Mouse (Mus musculus) CH12.LX (cell line): Measurements from ENCODE around the gene Fitm2. TPM values are rescaled to one million over a fixed set of nuclear protein-coding genes. Genes with fewer than 3 reads are reported as not detected.

ENCODE experiments used
- DNase-seq: peaks from one replicate; pipeline ENCODE4 v3.0.0-alpha.2; 2013; ENCODE audit errors: extremely low read depth
- H3K27ac ChIP-seq: 2 replicates; pipeline ENCODE4 v1.5.1; 2012; ENCODE audit warnings: low read depth, mild to moderate bottlenecking, control low read depth, moderate library complexity; ENCODE audit not compliant: insufficient read depth
- H3K27me3 ChIP-seq: replicated peaks from 2 replicates; pipeline ENCODE3; 2012; ENCODE audit warnings: inconsistent platforms
- H3K36me3 ChIP-seq, 2 experiments: replicated peaks in 1 of 2; 2 replicates each; pipeline versions ENCODE3 to v1.6.1; 2012; ENCODE audit warnings: inconsistent platforms in 1 of 2, low read length in 1 of 2, mild to moderate bottlenecking in 1 of 2, mixed read lengths in 1 of 2, moderate library complexity in 1 of 2; ENCODE audit not compliant: control insufficient read depth in 1 of 2, insufficient read depth in 1 of 2
- H3K4me1 ChIP-seq, 2 experiments: 2 replicates each; pipeline ENCODE4 v1.6.1; 2012; ENCODE audit warnings: inconsistent platforms in 1 of 2, moderate library complexity in 1 of 2; ENCODE audit not compliant: insufficient read depth in 2 of 2, control insufficient read depth in 1 of 2
- H3K4me2 ChIP-seq: 2 replicates; pipeline ENCODE4 v1.6.1; 2012; ENCODE audit warnings: low read depth, mild to moderate bottlenecking, control low read depth; ENCODE audit not compliant: poor library complexity, insufficient read depth, severe bottlenecking
- H3K4me3 ChIP-seq, 3 experiments: fragments of 150-350 bp in 1 of 3; sonication (generic) in 1 of 3; replicated peaks in 1 of 3; 2 replicates each; pipeline versions ENCODE3 to v1.5.1; 2011 to 2012; ENCODE audit warnings: low read depth in 2 of 3, low read length in 2 of 3, mild to moderate bottlenecking in 2 of 3, moderate library complexity in 2 of 3, control low read depth in 1 of 3, improper control_type of control experiment in 1 of 3, inconsistent platforms in 1 of 3, mixed read lengths in 1 of 3; ENCODE audit not compliant: poor library complexity in 1 of 3
- H3K79me2 ChIP-seq: replicated peaks from 2 replicates; pipeline ENCODE4 v1.6.1; 2012; ENCODE audit warnings: mild to moderate bottlenecking, moderate library complexity; ENCODE audit not compliant: control insufficient read depth, poor library complexity, insufficient read depth, severe bottlenecking; ENCODE audit errors: extremely low read depth
- H3K9ac ChIP-seq: 2 replicates; pipeline ENCODE4 v1.6.1; 2012; ENCODE audit warnings: low read depth, mild to moderate bottlenecking, control low read depth, moderate library complexity; ENCODE audit not compliant: insufficient read depth
- H3K9me3 ChIP-seq: replicated peaks from 2 replicates; pipeline ENCODE3; 2012; ENCODE audit warnings: low read length, inconsistent platforms, mixed read lengths
- CHD1 ChIP-seq: IDR thresholded peaks from 2 replicates; pipeline ENCODE4 v1.6.1; 2012; ENCODE audit warnings: low read depth, low read length, improper control_type of control experiment, inconsistent platforms
- CHD2 ChIP-seq: IDR thresholded peaks from 2 replicates; pipeline ENCODE4 v1.6.1; 2011; ENCODE audit warnings: low read length, improper control_type of control experiment
- E2F4 ChIP-seq: IDR thresholded peaks from 2 replicates; pipeline ENCODE4 v1.6.1; 2011; ENCODE audit warnings: low read depth, low read length, improper control_type of control experiment; ENCODE audit not compliant: insufficient replicate concordance
- EP300 ChIP-seq: IDR thresholded peaks from 2 replicates; pipeline ENCODE4 v1.6.1; 2011; ENCODE audit warnings: low read length, improper control_type of control experiment
- ETS1 ChIP-seq: conservative IDR thresholded peaks from 2 replicates; pipeline ENCODE4 v1.6.1; 2012; ENCODE audit warnings: low read depth, mild to moderate bottlenecking, inconsistent platforms, low read length, improper control_type of control experiment, moderate library complexity
- GABPA ChIP-seq: IDR thresholded peaks from 2 replicates; pipeline ENCODE4 v1.6.1; 2012; ENCODE audit warnings: low read depth, low read length, improper control_type of control experiment, inconsistent platforms; ENCODE audit not compliant: insufficient replicate concordance
- HCFC1 ChIP-seq: IDR thresholded peaks from 2 replicates; pipeline ENCODE4 v1.6.1; 2012; ENCODE audit warnings: low read depth, mild to moderate bottlenecking, inconsistent platforms, low read length, improper control_type of control experiment
- IRF4 ChIP-seq: IDR thresholded peaks from 2 replicates; pipeline ENCODE4 v1.6.1; 2014; ENCODE audit warnings: low read depth, mild to moderate bottlenecking, inconsistent platforms, low read length, improper control_type of control experiment
- JUN ChIP-seq: IDR thresholded peaks from 2 replicates; pipeline ENCODE4 v1.6.1; 2011; ENCODE audit warnings: low read depth, mild to moderate bottlenecking, low read length, improper control_type of control experiment, moderate library complexity; ENCODE audit not compliant: insufficient read depth
- JUND ChIP-seq: conservative IDR thresholded peaks from 2 replicates; pipeline ENCODE4 v1.6.1; 2011; ENCODE audit warnings: low read depth, low read length, improper control_type of control experiment
- KAT2A ChIP-seq: IDR thresholded peaks from 2 replicates; pipeline ENCODE4 v1.6.1; 2012; ENCODE audit warnings: low read length, improper control_type of control experiment, inconsistent platforms; ENCODE audit not compliant: insufficient replicate concordance
- MAZ ChIP-seq: IDR thresholded peaks from 2 replicates; pipeline ENCODE4 v1.6.1; 2012; ENCODE audit warnings: low read depth, mild to moderate bottlenecking, inconsistent platforms, low read length, improper control_type of control experiment, moderate library complexity
- MXI1 ChIP-seq: IDR thresholded peaks from 2 replicates; pipeline ENCODE4 v1.6.1; 2011; ENCODE audit warnings: mild to moderate bottlenecking, low read depth, low read length, improper control_type of control experiment
- MYC ChIP-seq: IDR thresholded peaks from 2 replicates; pipeline ENCODE4 v1.6.1; 2011; ENCODE audit warnings: low read depth, mild to moderate bottlenecking, improper control_type of control experiment, low read length
- NELFE ChIP-seq: IDR thresholded peaks from 2 replicates; pipeline ENCODE4 v1.6.1; 2011; ENCODE audit warnings: low read depth, low read length, improper control_type of control experiment
- NRF1 ChIP-seq: IDR thresholded peaks from 2 replicates; pipeline ENCODE4 v1.6.1; 2014; ENCODE audit warnings: low read depth, mild to moderate bottlenecking, inconsistent platforms, low read length, improper control_type of control experiment, moderate library complexity
- PAX5 ChIP-seq: IDR thresholded peaks from 2 replicates; pipeline ENCODE4 v1.6.1; 2012; ENCODE audit warnings: low read length, inconsistent platforms, mixed read lengths
- POLR2A ChIP-seq: IDR thresholded peaks from 2 replicates; pipeline ENCODE4 v1.6.1; 2011; ENCODE audit warnings: low read depth, mild to moderate bottlenecking, improper control_type of control experiment, low read length
- POLR2AphosphoS2 ChIP-seq: IDR thresholded peaks from 2 replicates; pipeline ENCODE4 v1.6.1; 2011; ENCODE audit warnings: low read depth, low read length, improper control_type of control experiment
- RCOR1 ChIP-seq: conservative IDR thresholded peaks from 2 replicates; pipeline ENCODE4 v1.6.1; 2012; ENCODE audit warnings: low read depth, mild to moderate bottlenecking, inconsistent platforms, low read length, improper control_type of control experiment
- SMC3 ChIP-seq: IDR thresholded peaks from 2 replicates; pipeline ENCODE4 v1.6.1; 2011; ENCODE audit warnings: low read depth, low read length, improper control_type of control experiment
- TBP ChIP-seq: conservative IDR thresholded peaks from 2 replicates; pipeline ENCODE4 v1.6.1; 2011; ENCODE audit warnings: low read depth, low read length, improper control_type of control experiment
- UBTF ChIP-seq: IDR thresholded peaks from 2 replicates; pipeline ENCODE4 v1.6.1; 2012; ENCODE audit warnings: low read depth, mild to moderate bottlenecking, inconsistent platforms, low read length, improper control_type of control experiment, moderate library complexity
- USF2 ChIP-seq: conservative IDR thresholded peaks from 2 replicates; pipeline ENCODE4 v1.6.1; 2011; ENCODE audit warnings: low read depth, low read length, improper control_type of control experiment
- ZMIZ1 ChIP-seq: IDR thresholded peaks from 2 replicates; pipeline ENCODE4 v1.6.1; 2012; ENCODE audit warnings: low read depth, mild to moderate bottlenecking, inconsistent platforms, low read length, improper control_type of control experiment
- ZNF384 ChIP-seq: IDR thresholded peaks from 2 replicates; pipeline ENCODE4 v1.6.1; 2012; ENCODE audit warnings: low read depth, low read length, improper control_type of control experiment, inconsistent platforms
- dilution Hi-C: fragments of 300-500 bp; cut with MboI; formaldehyde crosslinking; loops from 2 replicates; pipeline ENCODE4 v1.14.3; 2020; ENCODE audit warnings: low sequenced_read_pairs; ENCODE audit not compliant: extremely low pct_unique_long_range_greater_than_20kb, extremely low pct_ligation_motif_present
- in situ Hi-C: fragments of 300-500 bp; cut with MboI; formaldehyde crosslinking; loops from 3 replicates; pipeline ENCODE4 v1.14.3; 2019; ENCODE audit warnings: low sequenced_read_pairs, low pct_ligation_motif_present, low pct_unique_long_range_greater_than_20kb, mixed read lengths
- polyA plus RNA-seq: library from polyadenylated mRNA; unstranded; fragments of >175 nt; gene quantifications from 2 replicates; pipeline ENCODE4 v1.2.1, GENCODE M21; 2012; ENCODE audit warnings: low read depth; ENCODE audit not compliant: insufficient read length
- total RNA-seq, 2 experiments: library from RNA; depleted of rRNA; stranded (reverse); fragments of 300-350 nt in 1 of 2; fragments of >200 nt in 1 of 2; gene quantifications; 2 replicates each; pipeline ENCODE4 v1.2.3; 2012 to 2014

The Fitm2 gene
- total and polyA plus RNA-seq, 3 experiments, result 3.9 to 5.5 (median 5.0) TPM

- H3K9ac ChIP-seq, result peak overlapping the region; percentile 83
- H3K9me3 ChIP-seq, result no peaks in the 10 kb centered on the region
- dilution Hi-C loops (no loop called here), in situ Hi-C loops (loop anchor here (10.0 kb wide), 1 partner anchor 324 kb away; no protein-coding TSS in a partner anchor)
- H3K79me2 ChIP-seq, result peaks cover 35% of the 10 kb centered on the region
- H3K36me3 ChIP-seq, result peaks cover 10 to 32% of the 10 kb centered on the region in 2 experiments
- H3K4me3 ChIP-seq, result peak overlapping the region; percentile 86 to 97 (median 95)
- H3K4me2 ChIP-seq, result peak overlapping the region; percentile 92; the same call in 1 of the 2 replicates
- H3K27me3 ChIP-seq, result no peaks in the 10 kb centered on the region
- peak overlapping the region; percentile 38 for H3K27ac ChIP-seq
- H3K4me1 ChIP-seq, result peaks cover 9 to 28% of the 10 kb centered on the region in 2 experiments
- TF ChIP-seq UBTF (peak; percentile 64), POLR2A (no peak; the same call in 1 of the 2 replicates), CHD1 (no peak), E2F4 (peak; percentile 60; the same call in 1 of the 2 replicates)
- peak; percentile 41 for DNase-seq
Observed at GRCm38 (mm10) chr2:163418841-163419345, 53.5 kb downstream of the Fitm2 start.

DNA sequence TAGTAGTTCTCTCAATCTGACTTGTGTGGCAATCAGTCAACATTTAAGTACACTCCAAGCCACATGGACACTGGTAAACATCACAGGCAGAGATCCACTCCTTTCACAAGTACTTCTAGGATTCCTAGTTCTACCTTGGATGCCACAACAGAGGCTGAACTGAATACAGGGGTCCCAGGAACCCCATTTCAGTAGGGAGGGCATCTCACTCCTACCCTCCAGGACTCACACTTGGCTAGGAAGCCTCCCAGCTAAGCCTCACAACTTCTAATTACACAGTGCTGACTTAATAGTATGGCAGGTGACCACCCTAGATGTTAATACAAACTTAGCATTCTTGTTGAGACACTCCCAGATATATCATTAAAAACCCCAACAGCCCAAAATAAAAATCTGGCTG lies 54.6 kb downstream of the Fitm2 start:
- TF ChIP-seq POLR2A, result no peak
- TF ChIP-seq EP300, result no peak
- no peak for TF ChIP-seq JUN
- TF ChIP-seq MXI1, result no peak
- TF ChIP-seq CHD1, result no peak
- no peak for TF ChIP-seq TBP
- no peak for TF ChIP-seq ZNF384
- TF ChIP-seq MYC, result no peak
- TF ChIP-seq PAX5, result no peak
- no peak for TF ChIP-seq JUND
- TF ChIP-seq MAZ, result no peak
- TF ChIP-seq ETS1, result no peak
- no peak for TF ChIP-seq CHD2
- TF ChIP-seq, all 38 proteins: peak for 0
- peaks cover 36% of the 10 kb centered on the region for H3K79me2 ChIP-seq
- H3K9me3 ChIP-seq, result no peaks in the 10 kb centered on the region
- peak overlapping the region; percentile 83 for H3K9ac ChIP-seq
- peak overlapping the region in 2 of 3 experiments; percentile 86 to 95 for H3K4me3 ChIP-seq
- no peak overlapping the region for H3K27ac ChIP-seq
- H3K4me2 ChIP-seq, result peak overlapping the region; percentile 92
- in situ Hi-C loops, result loop anchor here (10.0 kb wide), 1 partner anchor 323 kb away; no protein-coding TSS in a partner anchor
- H3K4me1 ChIP-seq, result peaks cover 9 to 28% of the 10 kb centered on the region in 2 experiments
- no peak for DNase-seq
- dilution Hi-C loops, result no loop called here
- peaks cover 13 to 31% of the 10 kb centered on the region in 2 experiments for H3K36me3 ChIP-seq
- no peaks in the 10 kb centered on the region for H3K27me3 ChIP-seq

DNA sequence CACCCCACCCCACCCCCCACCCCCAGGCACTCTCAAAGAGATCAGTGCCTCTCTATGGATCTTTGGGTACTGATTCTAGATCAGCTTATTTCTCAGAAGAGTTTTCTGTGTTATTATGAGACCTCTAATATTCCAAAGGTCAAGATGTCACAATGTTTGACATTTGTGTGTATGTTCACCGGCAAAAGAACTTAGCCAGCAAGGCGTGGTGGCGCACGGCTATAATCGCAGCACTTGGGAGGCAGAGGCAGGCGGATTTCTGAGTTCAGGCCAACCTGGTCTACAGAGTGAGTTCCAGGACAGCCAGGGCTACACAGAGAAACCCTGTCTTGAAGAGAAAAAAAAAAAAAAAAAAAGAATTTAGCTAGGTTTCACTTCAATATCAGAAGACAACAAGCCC lies 55.4 kb downstream of the Fitm2 start:
- no peak for DNase-seq
- dilution Hi-C loops, result no loop called here
- Histone ChIP-seq H3K9ac (no peak overlapping the region), H3K9me3 (no peaks in the 10 kb centered on the region), H3K27me3 (no peaks in the 10 kb centered on the region), H3K4me3 (no peak overlapping the region), H3K36me3 (peaks cover 17 to 37% of the 10 kb centered on the region in 2 experiments), H3K4me1 (peaks cover 9 to 35% of the 10 kb centered on the region in 2 experiments), H3K79me2 (peaks cover 40% of the 10 kb centered on the region), H3K27ac (no peak overlapping the region), H3K4me2 (no peak overlapping the region)
- in situ Hi-C loops, result loop anchor here (10.0 kb wide), 1 partner anchor 322 kb away; no protein-coding TSS in a partner anchor
- no peak for TF ChIP-seq ZMIZ1
- no peak for TF ChIP-seq NELFE
- TF ChIP-seq ZNF384, result no peak
- no peak for TF ChIP-seq NRF1
- no peak for TF ChIP-seq KAT2A
- no peak for TF ChIP-seq TBP
- no peak for TF ChIP-seq USF2
- no peak for TF ChIP-seq JUND
- no peak for TF ChIP-seq PAX5
- no peak for TF ChIP-seq UBTF
- no peak for TF ChIP-seq SMC3
- TF ChIP-seq RCOR1, result no peak
- TF ChIP-seq IRF4, result no peak
- no peak for TF ChIP-seq POLR2A
- TF ChIP-seq POLR2AphosphoS2, result no peak
- TF ChIP-seq GABPA, result no peak
- TF ChIP-seq HCFC1, result no peak
